Mouse (Mus musculus) natural killer cell, adult 2 months (primary cell): ENCODE results near the gene Tcea2.

Experiments used
- DNase-seq, 2 experiments: peaks; one replicate each; pipeline ENCODE4 v3.0.0; 2022; ENCODE audit warnings: low spot score in 2 of 2

Gene Tcea2

GRCm38 (mm10) chr2:181674934-181675333 is 5.2 kb upstream of the Tcea2 start:
- DNase-seq: no peak

GRCm38 (mm10) chr2:181675454-181675853 is 4.7 kb upstream of the Tcea2 start:
- no peak for DNase-seq

- DNase-seq: no peak
Observed at GRCm38 (mm10) chr2:181676424-181676823, 3.7 kb upstream of the Tcea2 start.

- no peak for DNase-seq
Observed at GRCm38 (mm10) chr2:181677096-181677754, 2.9 kb upstream of the Tcea2 start.

GRCm38 (mm10) chr2:181677755-181678098 is 2.4 kb upstream of the Tcea2 start:
- DNase-seq: no peak

- DNase-seq: peak; percentile 71 to 80
Observed at GRCm38 (mm10) chr2:181678780-181679179, 1.3 kb upstream of the Tcea2 start.

- DNase-seq: no peak
Observed at GRCm38 (mm10) chr2:181680716-181681117, 607 bp downstream of the Tcea2 start.

- no peak for DNase-seq
Observed at GRCm38 (mm10) chr2:181681978-181682377, 1.9 kb downstream of the Tcea2 start.

GRCm38 (mm10) chr2:181683381-181683780 is 3.3 kb downstream of the Tcea2 start:
- DNase-seq: no peak

- DNase-seq: no peak
Observed at GRCm38 (mm10) chr2:181684713-181685112, 4.6 kb downstream of the Tcea2 start.

- DNase-seq: no peak
Observed at GRCm38 (mm10) chr2:181685686-181686085, 5.6 kb downstream of the Tcea2 start.

- no peak for DNase-seq
Observed at GRCm38 (mm10) chr2:181687586-181687985, 7.5 kb downstream of the Tcea2 start.

- no peak for DNase-seq
Observed at GRCm38 (mm10) chr2:181689466-181690160, 9.5 kb downstream of the Tcea2 start.

GRCm38 (mm10) chr2:181691083-181691482 is 11.0 kb downstream of the Tcea2 start:
- no peak for DNase-seq

- DNase-seq: peak in 1 of 2 experiments; percentile 34
Observed at GRCm38 (mm10) chr2:181691571-181691970, 11.5 kb downstream of the Tcea2 start.

- DNase-seq: no peak
Observed at GRCm38 (mm10) chr2:181692304-181692703, 12.2 kb downstream of the Tcea2 start.

GRCm38 (mm10) chr2:181693339-181694280 is 13.5 kb downstream of the Tcea2 start, which contains the start of gene Rgs19:
Gene Rgs19 (minus strand): TSS chr2:181693977.
- peak; percentile 85 to 90 for DNase-seq

- no peak for DNase-seq
Observed at GRCm38 (mm10) chr2:181694581-181694980, 14.5 kb downstream of the Tcea2 start.

GRCm38 (mm10) chr2:181695776-181696175 is 15.7 kb downstream of the Tcea2 start:
- DNase-seq: no peak

- no peak for DNase-seq
Observed at GRCm38 (mm10) chr2:181696801-181697420, 16.8 kb downstream of the Tcea2 start.

- DNase-seq: no peak
Observed at GRCm38 (mm10) chr2:181698241-181698640, 18.1 kb downstream of the Tcea2 start, which contains the start of gene Lkaaear1. Gene Lkaaear1 (minus strand): TSS chr2:181698442.

GRCm38 (mm10) chr2:181706668-181707067 is 26.6 kb downstream of the Tcea2 start:
- peak; percentile 18 to 53 for DNase-seq
